ENCODE assay signal across 22 mouse cellular contexts in genomic region chr1:156454384-156454783, GRCm38 (mm10). TPM values are rescaled to one million over a fixed set of nuclear protein-coding genes. Genes with fewer than 3 reads are reported as not detected.
A peak's percentile ranks its signal among the peaks of the same experiment; 100 is the strongest.
DNase-seq lines count a peak whose midpoint lies in the region; ATAC-seq lines count a peak whose summit lies in the region.
"Had no signal": no experiment of that assay in that cellular context is flagged by ENCODE, and none has a peak within 500 bp of the region (broad histone marks: within the 10 kb centered on the region; RNA-seq: fewer than 3 reads in every experiment).

No protein-coding gene starts in this region.

- no peak for DNase-seq in frontal cortex, postnatal 25 days (ENCODE audit: low spot score in 2 of 2)
- peak; percentile 24 for DNase-seq in right cerebral cortex, adult 18-20 months
- DNase-seq in right cerebral cortex, postnatal 25 days = no peak
- DNase-seq in lung, postnatal 14 days = no peak
- no peak for DNase-seq in cerebellum, postnatal 4 days (ENCODE audit: low spot score in 2 of 2)
- DNase-seq: adrenal gland, postnatal 36 days; cerebellum, adult 11 months; cerebellum, adult 9-11 months; forebrain, postnatal 0 days; gastrocnemius, postnatal 36 days; heart, postnatal 36 days; kidney, postnatal 4 days; layer of hippocampus, adult 9-11 months; left cerebral cortex, postnatal 4 days; lung, embryonic 14.5 days; lung, postnatal 36 days; midbrain, embryonic 14.5 days; thymus, adult 2 months; thymus, postnatal 4 days had no signal

- ATAC-seq in frontal cortex, adult (ENCODE audit: low TSS enrichment) = peak; percentile 60; the same call in 1 of the 2 replicates
- ATAC-seq in inflammation-experienced regulatory T-cells, adult 6 months = peak; percentile 73
- ATAC-seq: forebrain, postnatal 0 days had no signal

RNA-seq across cellular contexts. Expression of gene Soat1, which starts 19.7 kb away (rescaled TPM):
- polyA plus RNA-seq in inflammation-experienced regulatory T-cells, adult 6 months (2017; shearing (Covaris generic)) = 10 to 100 TPM; 48.8 to 63.8 (median 56.9) TPM

RNA-seq across cellular contexts. Expression of gene Axdnd1, which starts 33.4 kb away (rescaled TPM):
- polyA plus RNA-seq in inflammation-experienced regulatory T-cells, adult 6 months (2017; shearing (Covaris generic)) = 1 to 10 TPM in 1 of 3 experiments, under 1 TPM in 2; 0.34 to 1.0 (median 0.69) TPM
- polyA plus RNA-seq: small intestine, adult 2 months had no signal
